Mouse (Mus musculus) MEL (cell line): ENCODE measurements at regions not wholly inside any gene's neighbourhood (a gene's known extent, or its start where the extent isn't known, plus 50 kb on each side); places are given as distances from the start of the nearest gene placed in this dataset.

Experiments
- DNase-seq: peaks from one replicate; pipeline ENCODE4 v3.0.0; 2011; ENCODE audit warnings: low read depth, low spot score
- H3K27ac ChIP-seq: 2 replicates; pipeline ENCODE4 v1.5.1; 2012; ENCODE audit warnings: low read depth, mild to moderate bottlenecking, control low read depth, low read length, moderate library complexity; ENCODE audit not compliant: control insufficient read depth
- H3K27me3 ChIP-seq, 2 experiments: fragments of 150-350 bp in 1 of 2; sonication (generic) in 1 of 2; 2 replicates each; pipeline ENCODE4 v1.6.1; 2012; ENCODE audit warnings: low read length in 2 of 2, mild to moderate bottlenecking in 2 of 2, improper control_type of control experiment in 1 of 2, moderate library complexity in 1 of 2; ENCODE audit not compliant: insufficient read depth in 2 of 2, control insufficient read depth in 1 of 2
- H3K36me3 ChIP-seq, 2 experiments: 2 replicates each; pipeline ENCODE4 v1.6.1; 2012 to 2014; ENCODE audit warnings: low read length in 2 of 2, improper control_type of control experiment in 1 of 2, inconsistent platforms in 1 of 2, mild to moderate bottlenecking in 1 of 2; ENCODE audit not compliant: insufficient read depth in 2 of 2, control insufficient read depth in 1 of 2
- H3K4me1 ChIP-seq, 2 experiments: fragments of 150-350 bp in 1 of 2; sonication (generic) in 1 of 2; 2 replicates each; pipeline ENCODE4 v1.6.1; 2012; ENCODE audit warnings: low read length in 2 of 2, improper control_type of control experiment in 1 of 2, mild to moderate bottlenecking in 1 of 2; ENCODE audit not compliant: insufficient read depth in 2 of 2, control insufficient read depth in 1 of 2
- H3K4me3 ChIP-seq, 2 experiments: fragments of 150-350 bp in 1 of 2; sonication (generic) in 1 of 2; 2 replicates each; pipeline ENCODE4 v1.5.1; 2012; ENCODE audit warnings: low read depth in 2 of 2, low read length in 2 of 2, mild to moderate bottlenecking in 2 of 2, moderate library complexity in 2 of 2, control low read depth in 1 of 2, improper control_type of control experiment in 1 of 2; ENCODE audit not compliant: control insufficient read depth in 1 of 2, insufficient read depth in 1 of 2
- H3K79me2 ChIP-seq: 2 replicates; pipeline ENCODE4 v1.6.1; 2012; ENCODE audit warnings: mild to moderate bottlenecking, low read length, moderate library complexity; ENCODE audit not compliant: control insufficient read depth, poor library complexity, insufficient read depth
- H3K9ac ChIP-seq: 2 replicates; pipeline ENCODE4 v1.6.1; 2012; ENCODE audit warnings: low read depth, mild to moderate bottlenecking, control low read depth, low read length, moderate library complexity; ENCODE audit not compliant: control insufficient read depth, poor library complexity, severe bottlenecking
- H3K9me3 ChIP-seq: fragments of 150-350 bp; sonication (generic); replicated peaks from 2 replicates; pipeline ENCODE4 v1.6.1; 2012; ENCODE audit warnings: mild to moderate bottlenecking, low read length, improper control_type of control experiment, moderate library complexity; ENCODE audit not compliant: insufficient read depth
- BHLHE40 ChIP-seq: IDR thresholded peaks from 2 replicates; pipeline ENCODE4 v1.6.1; 2012; ENCODE audit warnings: low read depth, mild to moderate bottlenecking, inconsistent platforms, low read length, improper control_type of control experiment, borderline replicate concordance
- GABPA ChIP-seq: IDR thresholded peaks from 2 replicates; pipeline ENCODE4 v1.6.1; 2012; ENCODE audit warnings: low read depth, mild to moderate bottlenecking, inconsistent platforms, low read length, improper control_type of control experiment, moderate library complexity
- JUND ChIP-seq: IDR thresholded peaks from 2 replicates; pipeline ENCODE4 v1.6.1; 2011; ENCODE audit warnings: low read depth, mild to moderate bottlenecking, improper control_type of control experiment, low read length
- KAT2A ChIP-seq: conservative IDR thresholded peaks from 2 replicates; pipeline ENCODE4 v1.6.1; 2012; ENCODE audit warnings: low read depth, low read length, improper control_type of control experiment, inconsistent platforms
- MAFK ChIP-seq: IDR thresholded peaks from 2 replicates; pipeline ENCODE4 v1.6.1; 2011; ENCODE audit warnings: low read depth, mild to moderate bottlenecking, low read length, improper control_type of control experiment, borderline replicate concordance
- MAX ChIP-seq: IDR thresholded peaks from 2 replicates; pipeline ENCODE4 v1.6.1; 2011; ENCODE audit warnings: low read length, improper control_type of control experiment
- MAZ ChIP-seq: IDR thresholded peaks from 2 replicates; pipeline ENCODE4 v1.6.1; 2012; ENCODE audit warnings: low read depth, mild to moderate bottlenecking, inconsistent platforms, low read length, improper control_type of control experiment
- MEF2A ChIP-seq: IDR thresholded peaks from 2 replicates; pipeline ENCODE4 v1.6.1; 2014; ENCODE audit warnings: low read depth, mild to moderate bottlenecking, inconsistent platforms, low read length, improper control_type of control experiment; ENCODE audit not compliant: poor library complexity, insufficient replicate concordance, severe bottlenecking; ENCODE audit errors: extremely low read depth
- MXI1 ChIP-seq: IDR thresholded peaks from 2 replicates; pipeline ENCODE4 v1.6.1; 2011; ENCODE audit warnings: mild to moderate bottlenecking, low read depth, low read length, improper control_type of control experiment
- MYB ChIP-seq: IDR thresholded peaks from 2 replicates; pipeline ENCODE4 v1.6.1; 2011; ENCODE audit warnings: mild to moderate bottlenecking, low read depth, low read length, improper control_type of control experiment
- MYC ChIP-seq: IDR thresholded peaks from 2 replicates; pipeline ENCODE4 v1.6.1; 2011; ENCODE audit warnings: low read depth, mild to moderate bottlenecking, low read length, improper control_type of control experiment, moderate library complexity
- NELFE ChIP-seq: IDR thresholded peaks from 2 replicates; pipeline ENCODE4 v1.6.1; 2011; ENCODE audit warnings: low read depth, low read length, improper control_type of control experiment
- POLR2A ChIP-seq, 2 experiments: IDR thresholded peaks; 2 replicates each; pipeline ENCODE4 v1.6.1; 2011 to 2012; ENCODE audit warnings: low read length in 2 of 2, mild to moderate bottlenecking in 2 of 2, control low read depth in 1 of 2, improper control_type of control experiment in 1 of 2, low read depth in 1 of 2, moderate library complexity in 1 of 2; ENCODE audit not compliant: control insufficient read depth in 1 of 2, insufficient read depth in 1 of 2, poor library complexity in 1 of 2
- POLR2AphosphoS2 ChIP-seq: IDR thresholded peaks from 2 replicates; pipeline ENCODE4 v1.6.1; 2011; ENCODE audit warnings: low read length, improper control_type of control experiment
- POLR2AphosphoS5 ChIP-seq: IDR thresholded peaks from 2 replicates; pipeline ENCODE4 v1.6.1; 2012; ENCODE audit warnings: low read depth, borderline replicate concordance, mild to moderate bottlenecking, inconsistent platforms, low read length, moderate library complexity, mixed read lengths
- RCOR1 ChIP-seq: IDR thresholded peaks from 2 replicates; pipeline ENCODE4 v1.6.1; 2012; ENCODE audit warnings: low read depth, mild to moderate bottlenecking, inconsistent platforms, low read length, improper control_type of control experiment
- SIN3A ChIP-seq: IDR thresholded peaks from 2 replicates; pipeline ENCODE4 v1.6.1; 2012; ENCODE audit warnings: low read length, improper control_type of control experiment, inconsistent platforms
- TAL1 ChIP-seq: IDR thresholded peaks from 2 replicates; pipeline ENCODE4 v1.6.1; 2012; ENCODE audit warnings: mild to moderate bottlenecking, inconsistent platforms, low read length, moderate library complexity, mixed read lengths
- USF1 ChIP-seq: IDR thresholded peaks from 2 replicates; pipeline ENCODE4 v1.6.1; 2014; ENCODE audit warnings: low read depth, mild to moderate bottlenecking, inconsistent platforms, low read length, improper control_type of control experiment, moderate library complexity
- USF2 ChIP-seq, 2 experiments: IDR thresholded peaks; 2 replicates each; pipeline ENCODE4 v1.6.1; 2011 to 2012; ENCODE audit warnings: improper control_type of control experiment in 2 of 2, low read length in 2 of 2, borderline replicate concordance in 1 of 2, inconsistent platforms in 1 of 2, low read depth in 1 of 2, mild to moderate bottlenecking in 1 of 2; ENCODE audit not compliant: insufficient read depth in 1 of 2
- ZC3H11A ChIP-seq: IDR thresholded peaks from 2 replicates; pipeline ENCODE4 v1.6.1; 2012; ENCODE audit warnings: low read depth, mild to moderate bottlenecking, inconsistent platforms, low read length, improper control_type of control experiment
- ZKSCAN1 ChIP-seq: IDR thresholded peaks from 2 replicates; pipeline ENCODE4 v1.6.1; 2012; ENCODE audit warnings: low read depth, mild to moderate bottlenecking, inconsistent platforms, low read length, improper control_type of control experiment, moderate library complexity
- ZMIZ1 ChIP-seq: IDR thresholded peaks from 2 replicates; pipeline ENCODE4 v1.6.1; 2012; ENCODE audit warnings: low read depth, mild to moderate bottlenecking, inconsistent platforms, low read length, improper control_type of control experiment, moderate library complexity
- ZNF384 ChIP-seq: IDR thresholded peaks from 2 replicates; pipeline ENCODE4 v1.6.1; 2012; ENCODE audit warnings: low read depth, mild to moderate bottlenecking, inconsistent platforms, low read length, improper control_type of control experiment

DNA sequence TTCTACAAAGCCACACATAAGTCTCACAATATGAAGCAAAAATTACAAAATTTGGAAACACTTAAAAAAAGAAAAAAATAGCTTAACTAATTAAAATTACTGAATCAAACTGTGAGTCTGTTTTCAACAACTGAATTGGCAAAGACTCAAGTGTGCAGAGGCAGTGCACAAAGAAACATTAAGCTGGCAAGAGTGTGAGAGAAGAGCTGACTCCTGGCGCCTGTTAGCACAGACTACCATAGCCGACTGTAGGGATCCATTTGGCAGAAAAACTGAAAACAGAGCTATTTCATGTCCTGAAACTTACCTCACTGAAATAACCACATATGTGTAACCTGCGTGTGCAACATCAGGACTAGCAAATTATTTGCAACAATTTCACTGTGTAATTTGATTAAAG lies 746.4 kb upstream of the Cypt12 start:
- DNase-seq = no peak
- Histone ChIP-seq H3K4me1 (no peaks in the 10 kb centered on the region), H3K79me2 (no peaks in the 10 kb centered on the region), H3K27me3 (no peaks in the 10 kb centered on the region), H3K9me3 (no peaks in the 10 kb centered on the region), H3K36me3 (no peaks in the 10 kb centered on the region), H3K9ac (no peak overlapping the region), H3K27ac (no peak overlapping the region), H3K4me3 (no peak overlapping the region)
- TF ChIP-seq KAT2A = no peak
- TF ChIP-seq MEF2A = no peak
- no peak for TF ChIP-seq POLR2A (IDR thresholded peaks at IDR 0.05; ENCODE audit: control insufficient read depth in 1 of 2, insufficient read depth in 1 of 2, low read depth in 1 of 2, low read length in 2 of 2, poor library complexity in 1 of 2)
- no peak for TF ChIP-seq MAFK
- TF ChIP-seq JUND = no peak
- TF ChIP-seq GABPA = no peak
- no peak for TF ChIP-seq POLR2AphosphoS2
- TF ChIP-seq ZNF384 = no peak
- TF ChIP-seq POLR2AphosphoS5 = no peak

- no peak overlapping the region for H3K9ac ChIP-seq
- no peaks in the 10 kb centered on the region for H3K9me3 ChIP-seq
- H3K79me2 ChIP-seq = no peaks in the 10 kb centered on the region
- DNase-seq = no peak
- H3K27me3 ChIP-seq = no peaks in the 10 kb centered on the region
- no peaks in the 10 kb centered on the region for H3K36me3 ChIP-seq
- TF ChIP-seq GABPA (no peak), USF1 (no peak), USF2 (IDR thresholded peaks at IDR 0.05; ENCODE audit: borderline replicate concordance in 1 of 2, insufficient read depth in 1 of 2, low read depth in 1 of 2, low read length in 2 of 2) (no peak), MXI1 (no peak), SIN3A (no peak), TAL1 (no peak), MYB (no peak), ZC3H11A (no peak), BHLHE40 (no peak), MYC (no peak), NELFE (no peak), MAZ (no peak), ZMIZ1 (no peak), ZKSCAN1 (no peak), RCOR1 (no peak), MEF2A (no peak), MAX (no peak)
- no peaks in the 10 kb centered on the region for H3K4me1 ChIP-seq
- H3K27ac ChIP-seq = no peak overlapping the region
- no peak overlapping the region for H3K4me3 ChIP-seq
These were observed 734.2 kb upstream of the Cypt12 start for GRCm38 (mm10) chr3:17214031-17214430.
